In genomic region chr15:25245631-25246030, GRCm38 (mm10) we compare ENCODE assay signal across 16 mouse cellular contexts.
"Had no signal": no experiment of that assay in that cellular context is flagged by ENCODE, and none has a peak within 500 bp of the region (broad histone marks: within the 10 kb centered on the region; RNA-seq: fewer than 3 reads in every experiment).

No protein-coding gene starts in this region.

- H3K27me3 ChIP-seq: neural tube, embryonic 13.5 days; neural tube, embryonic 15.5 days; stomach, embryonic 15.5 days had no signal

- H3K9ac ChIP-seq: neural tube, embryonic 13.5 days; neural tube, embryonic 15.5 days; stomach, embryonic 15.5 days had no signal

- H3K4me1 ChIP-seq: neural tube, embryonic 13.5 days; neural tube, embryonic 15.5 days; stomach, embryonic 15.5 days had no signal

- H3K4me3 ChIP-seq: neural tube, embryonic 13.5 days; neural tube, embryonic 15.5 days; stomach, embryonic 15.5 days had no signal

- H3K9me3 ChIP-seq: neural tube, embryonic 13.5 days; neural tube, embryonic 15.5 days; stomach, embryonic 15.5 days had no signal

- DNase-seq: retina, postnatal 1 day; right cerebral cortex, adult 18-20 months; right cerebral cortex, postnatal 14 days; right cerebral cortex, postnatal 25 days; right cerebral cortex, postnatal 4 days; spleen, adult 18-20 months; thymus, adult 18-20 months; thymus, adult 2 months; thymus, postnatal 14 days; thymus, postnatal 25 days; thymus, postnatal 36 days; thymus, postnatal 4 days had no signal

- H3K27ac ChIP-seq: neural tube, embryonic 13.5 days; neural tube, embryonic 15.5 days; stomach, embryonic 15.5 days; stomach, postnatal 0 days had no signal

- H3K36me3 ChIP-seq: neural tube, embryonic 13.5 days; neural tube, embryonic 15.5 days; stomach, embryonic 15.5 days had no signal

- H3K4me2 ChIP-seq: neural tube, embryonic 13.5 days; neural tube, embryonic 15.5 days; stomach, embryonic 15.5 days had no signal
